Mouse (Mus musculus) bone marrow macrophage, adult 2 months (primary cell): ENCODE results near the gene Rpl36al.

Experiments
- CTCF ChIP-seq: IDR thresholded peaks from 2 replicates; pipeline ENCODE4 v1.5.1; 2012; ENCODE audit warnings: low read depth, mild to moderate bottlenecking, low read length, moderate library complexity
- POLR2A ChIP-seq: IDR thresholded peaks from 2 replicates; pipeline ENCODE4 v1.6.1; 2012; ENCODE audit warnings: mild to moderate bottlenecking, low read depth, low read length, borderline replicate concordance

- no peak for TF ChIP-seq CTCF
- no peak for TF ChIP-seq POLR2A
Measured at GRCm38 (mm10) chr12:69198164-69198535, 14.3 kb upstream of the Rpl36al start, which contains the start of gene Dnaaf2.
